25 mouse cellular contexts compared by ENCODE assay signal in the genomic region with DNA sequence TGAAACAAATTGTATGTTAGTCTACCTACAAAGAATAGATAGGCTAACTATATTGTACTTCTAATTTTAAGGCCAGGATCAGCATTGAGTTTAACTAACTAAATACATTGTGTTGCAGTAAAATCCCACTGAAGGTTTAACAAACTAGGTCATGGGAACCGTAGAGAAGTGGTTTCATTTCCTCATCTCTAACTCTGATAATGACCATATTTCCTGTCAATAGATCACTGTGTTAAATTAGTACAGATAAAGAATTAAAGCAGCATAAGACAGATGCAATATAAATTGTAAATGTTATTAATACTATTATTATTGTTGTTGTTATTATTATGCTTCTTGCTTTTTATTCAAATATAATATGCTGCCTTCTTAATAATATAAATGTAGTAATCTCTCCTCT.
DNase-seq lines count a peak whose midpoint lies in the region; ATAC-seq and TF ChIP-seq lines count a peak whose summit lies in the region.
"Had no signal": no experiment of that assay in that cellular context is flagged by ENCODE, and none has a peak within 500 bp of the region (broad histone marks: within the 10 kb centered on the region; RNA-seq: fewer than 3 reads in every experiment).

No protein-coding gene starts in this region.

- no peak for TF ChIP-seq RAD21 in CH12.LX (IDR thresholded peaks at IDR 0.05; ENCODE audit: low read depth, low read length)

- peak; percentile 31 for DNase-seq in CH12.LX (ENCODE audit: extremely low read depth)
- no peak for DNase-seq in adrenal gland, adult 18-20 months (ENCODE audit: low spot score in 2 of 2)
- no peak for DNase-seq in lung, adult 18-20 months
- DNase-seq in layer of hippocampus, adult 11-12 months (ENCODE audit: low spot score) = no peak
- DNase-seq: adrenal gland, postnatal 10 days; adrenal gland, postnatal 36 days; cerebellum, adult 18-20 months; cerebellum, adult 9-10 months; cerebellum, postnatal 14 days; forebrain, postnatal 0 days; gastrocnemius, adult 2 months; gastrocnemius, postnatal 14 days; heart, adult 2 months; heart, postnatal 14 days; heart, postnatal 4 days had no signal

- dilution Hi-C loops in CH12.LX (cut with MboI; ENCODE audit: extremely low pct_ligation_motif_present, extremely low pct_unique_long_range_greater_than_20kb, low sequenced_read_pairs) = no loop called here

- TF ChIP-seq EP300 in CH12.LX (IDR thresholded peaks at IDR 0.05; ENCODE audit: low read length) = peak; percentile 86

- peaks cover 20 to 44% of the 10 kb centered on the region in 2 experiments for H3K36me3 ChIP-seq in CH12.LX (replicated peaks in 1 of 2; ENCODE audit: control insufficient read depth in 1 of 2, insufficient read depth in 1 of 2, low read length in 1 of 2)

- H3K9me3 ChIP-seq in CH12.LX (replicated peaks; ENCODE audit: low read length) = no peaks in the 10 kb centered on the region
- H3K9me3 ChIP-seq: embryonic facial prominence, embryonic 12.5 days; embryonic facial prominence, embryonic 15.5 days; heart, embryonic 10.5 days; heart, embryonic 13.5 days had no signal

- H3K79me2 ChIP-seq in CH12.LX (replicated peaks; ENCODE audit: control insufficient read depth, extremely low read depth, insufficient read depth, poor library complexity, severe bottlenecking) = no peaks in the 10 kb centered on the region

- H3K27ac ChIP-seq in CH12.LX (ENCODE audit: insufficient read depth, low read depth) = no peak overlapping the region
- H3K27ac ChIP-seq: embryonic facial prominence, embryonic 12.5 days; embryonic facial prominence, embryonic 15.5 days; gastrocnemius, adult 2 months; heart, adult 2 months; heart, embryonic 10.5 days; heart, embryonic 13.5 days; hindbrain, embryonic 14.5 days; hindbrain, postnatal 0 days had no signal

- no peak overlapping the region for H3K4me2 ChIP-seq in CH12.LX (ENCODE audit: insufficient read depth, low read depth, poor library complexity, severe bottlenecking)
- H3K4me2 ChIP-seq: embryonic facial prominence, embryonic 12.5 days; embryonic facial prominence, embryonic 15.5 days; heart, embryonic 13.5 days; hindbrain, embryonic 14.5 days had no signal

- ATAC-seq in granulocyte monocyte progenitor cell, adult 5-6 weeks (replicated peaks; ENCODE audit: poor library complexity, severe bottlenecking) = peak; percentile 52; the same call in 1 of the 2 replicates
- 0 out of 2 replicates have a peak, but pooled peaks have one; percentile 26 for ATAC-seq in neutrophil, adult 5-6 weeks (ENCODE audit: extremely low read depth, insufficient number of reproducible peaks, low FRiP score, poor library complexity, severe bottlenecking)
- ATAC-seq: activated CD4-positive, CD25-positive, alpha-beta regulatory T cell, adult 4 months; forebrain, embryonic 14.5 days; forebrain, postnatal 0 days; hindbrain, postnatal 0 days had no signal

- in situ Hi-C loops in CH12.LX (cut with MboI; ENCODE audit: low pct_ligation_motif_present, low pct_unique_long_range_greater_than_20kb, low sequenced_read_pairs) = no loop called here

- no peak overlapping the region for H3K4me3 ChIP-seq in CH12.LX (replicated peaks in 1 of 3; ENCODE audit: low read depth in 2 of 3, low read length in 2 of 3, poor library complexity in 1 of 3)
- H3K4me3 ChIP-seq: embryonic facial prominence, embryonic 12.5 days; embryonic facial prominence, embryonic 15.5 days; gastrocnemius, adult 2 months; heart, adult 2 months; heart, embryonic 10.5 days; heart, embryonic 13.5 days had no signal

- TF ChIP-seq POLR2A in CH12.LX (IDR thresholded peaks at IDR 0.05; ENCODE audit: low read depth, low read length) = no peak

- H3K9ac ChIP-seq in CH12.LX (ENCODE audit: insufficient read depth, low read depth) = no peak overlapping the region
- H3K9ac ChIP-seq: embryonic facial prominence, embryonic 12.5 days; embryonic facial prominence, embryonic 15.5 days; forebrain, postnatal 0 days; heart, embryonic 13.5 days; hindbrain, embryonic 14.5 days had no signal

- peaks cover 5 to 19% of the 10 kb centered on the region in 2 experiments for H3K4me1 ChIP-seq in CH12.LX (ENCODE audit: control insufficient read depth in 1 of 2, insufficient read depth in 2 of 2)
- H3K4me1 ChIP-seq: embryonic facial prominence, embryonic 12.5 days; embryonic facial prominence, embryonic 15.5 days; heart, embryonic 10.5 days; heart, embryonic 13.5 days had no signal

- no peak for TF ChIP-seq CTCF in CH12.LX (conservative IDR thresholded peaks at IDR 0.05 in 1 of 2, IDR thresholded peaks at IDR 0.05 in 1 of 2; ENCODE audit: low read depth in 2 of 2, low read length in 2 of 2)

- H3K27me3 ChIP-seq in CH12.LX (replicated peaks) = no peaks in the 10 kb centered on the region
- H3K27me3 ChIP-seq: embryonic facial prominence, embryonic 12.5 days; embryonic facial prominence, embryonic 15.5 days; heart, embryonic 13.5 days had no signal

TF ChIP-seq in CH12.LX, 34 proteins besides CTCF, POLR2A, EP300 and RAD21:
- TF ChIP-seq SMC3 (IDR thresholded peaks at IDR 0.05; ENCODE audit: low read depth, low read length) = no peak
- no peak for TF ChIP-seq TCF12 (IDR thresholded peaks at IDR 0.05; ENCODE audit: low read depth, low read length)
- TF ChIP-seq ETS1 (conservative IDR thresholded peaks at IDR 0.05; ENCODE audit: low read depth, low read length) = peak; percentile 24; the same call in 1 of the 2 replicates
- peak; percentile 55; the same call in 1 of the 2 replicates for TF ChIP-seq JUN (IDR thresholded peaks at IDR 0.05; ENCODE audit: insufficient read depth, low read depth, low read length)
- peak; percentile 53 for TF ChIP-seq JUND (conservative IDR thresholded peaks at IDR 0.05; ENCODE audit: low read depth, low read length)
- no peak for TF ChIP-seq HCFC1 (IDR thresholded peaks at IDR 0.05; ENCODE audit: low read depth, low read length)
- TF ChIP-seq KAT2A (IDR thresholded peaks at IDR 0.05; ENCODE audit: insufficient replicate concordance, low read length) = no peak
- TF ChIP-seq UBTF (IDR thresholded peaks at IDR 0.05; ENCODE audit: low read depth, low read length) = no peak
- TF ChIP-seq IRF4 (IDR thresholded peaks at IDR 0.05; ENCODE audit: low read depth, low read length) = peak; percentile 83
- TF ChIP-seq GABPA (IDR thresholded peaks at IDR 0.05; ENCODE audit: insufficient replicate concordance, low read depth, low read length) = no peak
- 0 out of 2 replicates have a peak, but pooled peaks have one; percentile 16 for TF ChIP-seq E2F4 (IDR thresholded peaks at IDR 0.05; ENCODE audit: insufficient replicate concordance, low read depth, low read length)
